Mouse (Mus musculus) heart, adult 8-10 months (tissue): ENCODE measurements around the gene 4933402D24Rik. TPM values are rescaled to one million over a fixed set of nuclear protein-coding genes. Genes with fewer than 3 reads are reported as not detected.

ENCODE experiments used
- DNase-seq: peaks from one replicate; pipeline ENCODE4 v3.0.0; 2022; ENCODE audit warnings: low spot score
- total RNA-seq, 4 experiments: library from RNA; stranded (reverse); gene quantifications; 2 replicates each; pipeline ENCODE4 v1.2.4; 2022

The 4933402D24Rik gene
- not detected for total RNA-seq

- DNase-seq = no peak
Observed at GRCm38 (mm10) chr1:63769167-63769566, at the start of gene 4933402D24Rik. TSS of gene 4933402D24Rik (minus strand) at chr1:63769267.

- no peak for DNase-seq
Observed at GRCm38 (mm10) chr1:63808584-63808983, 39.5 kb upstream of the 4933402D24Rik start.

- no peak for DNase-seq
Observed at GRCm38 (mm10) chr1:63805095-63805494, 36.0 kb upstream of the 4933402D24Rik start.

- no peak for DNase-seq
Observed at GRCm38 (mm10) chr1:63794326-63794725, 25.3 kb upstream of the 4933402D24Rik start.

GRCm38 (mm10) chr1:63776902-63777630, 8.0 kb upstream of the 4933402D24Rik start:
- no peak for DNase-seq

GRCm38 (mm10) chr1:63776396-63776795, 7.3 kb upstream of the 4933402D24Rik start:
- no peak for DNase-seq

GRCm38 (mm10) chr1:63770309-63770708, 1.2 kb upstream of the 4933402D24Rik start:
- no peak for DNase-seq

GRCm38 (mm10) chr1:63768112-63768511, 955 bp downstream of the 4933402D24Rik start:
- no peak for DNase-seq

GRCm38 (mm10) chr1:63764395-63764794, 4.7 kb downstream of the 4933402D24Rik start:
- DNase-seq = no peak

GRCm38 (mm10) chr1:63763881-63764386, 5.1 kb downstream of the 4933402D24Rik start:
- no peak for DNase-seq

GRCm38 (mm10) chr1:63763212-63763694, 5.8 kb downstream of the 4933402D24Rik start:
- peak; percentile 21 for DNase-seq

GRCm38 (mm10) chr1:63756005-63756404, 13.1 kb downstream of the 4933402D24Rik start:
- DNase-seq = no peak

GRCm38 (mm10) chr1:63730240-63730771, 38.8 kb downstream of the 4933402D24Rik start, which contains the start of the genes Mdh1b and Fastkd2:
TSS of gene Mdh1b (minus strand) at chr1:63730318.
TSS of gene Fastkd2 (plus strand) at chr1:63730614.
- peak; percentile 95 for DNase-seq

- DNase-seq = no peak
Observed at GRCm38 (mm10) chr1:63729796-63730195, 39.3 kb downstream of the 4933402D24Rik start.

- DNase-seq = no peak
Observed at GRCm38 (mm10) chr1:63720161-63720560, 48.9 kb downstream of the 4933402D24Rik start.

- no peak for DNase-seq
Observed at GRCm38 (mm10) chr1:63708876-63709275, 60.2 kb downstream of the 4933402D24Rik start.

- no peak for DNase-seq
Observed at GRCm38 (mm10) chr1:63705733-63706132, 63.3 kb downstream of the 4933402D24Rik start.

Other genes with a start within 250 kb of the 4933402D24Rik start
- gene Gm39653, start 153.3 kb downstream of the 4933402D24Rik start, total RNA-seq = not detected
- gene Dytn, start 82.3 kb downstream of the 4933402D24Rik start, total RNA-seq = not detected
- not detected for gene Mdh1b, start 38.9 kb downstream of the 4933402D24Rik start, total RNA-seq
- 10 to 100 TPM; 25.3 to 35.4 (median 32.6) TPM for gene Fastkd2, start 38.7 kb downstream of the 4933402D24Rik start, total RNA-seq